Mouse (Mus musculus): Measurements from ENCODE around the gene Fam92b.

DNA sequence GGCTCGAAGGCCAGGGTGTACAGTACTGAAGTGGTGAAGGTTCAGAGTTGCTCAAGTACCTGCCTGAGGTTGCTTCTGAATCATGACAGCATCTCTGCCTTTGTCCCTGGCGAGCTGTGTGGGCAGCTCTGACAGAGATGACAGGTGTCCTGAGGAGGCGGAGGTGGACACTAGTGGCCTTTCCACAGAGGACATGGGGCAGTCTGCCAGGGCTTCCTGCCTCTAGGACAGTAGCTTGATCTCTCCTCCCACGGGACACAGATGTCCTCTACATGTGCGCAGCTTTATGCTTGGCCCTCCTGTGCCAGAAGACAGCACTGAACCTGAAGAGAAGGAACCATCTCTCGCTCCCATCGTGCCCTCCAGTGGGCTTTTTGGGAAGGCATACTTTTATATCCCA is 44.1 kb downstream of the Fam92b start:
- TF ChIP-seq CTCF (IDR thresholded peaks at IDR 0.05; ENCODE audit: extremely low read depth, insufficient read depth, low read length), result no peak
- no peak for TF ChIP-seq POLR2A (IDR thresholded peaks at IDR 0.05; ENCODE audit: extremely low read depth, insufficient read depth, low read length)
